In the genomic region with DNA sequence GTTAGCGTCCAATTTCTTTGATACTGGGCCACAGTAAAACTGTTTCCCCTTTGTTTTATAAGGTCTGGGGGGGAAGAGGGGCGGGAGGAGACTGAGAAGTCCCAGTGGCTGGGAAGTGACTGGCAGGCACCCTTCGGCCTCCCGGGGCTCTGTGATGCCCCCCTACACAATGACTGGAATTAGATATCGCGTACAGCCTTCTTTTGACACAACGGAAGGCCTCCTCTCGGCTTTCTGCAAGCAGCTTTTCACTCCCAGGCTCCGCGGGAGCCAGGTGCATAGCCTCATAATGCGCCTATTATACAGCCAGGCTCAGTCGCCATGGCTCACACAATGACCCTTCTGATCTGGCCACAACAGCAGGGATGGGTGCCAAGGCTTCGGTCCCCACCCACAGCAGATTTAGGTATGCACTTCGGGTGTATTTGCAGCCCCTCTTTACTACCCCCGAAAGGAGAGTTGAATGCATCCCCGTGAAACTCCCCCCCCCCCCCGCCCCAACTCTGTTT, we compare ENCODE assay signal across 8 mouse cellular contexts. TPM values are rescaled to one million over a fixed set of nuclear protein-coding genes. Genes with fewer than 3 reads are reported as not detected.
A peak's percentile ranks its signal among the peaks of the same experiment; 100 is the strongest.
DNase-seq lines count a peak whose midpoint lies in the region; ATAC-seq and TF ChIP-seq lines count a peak whose summit lies in the region.

No protein-coding gene starts in this region.

- H3K79me2 ChIP-seq in heart, adult 2 months (replicated peaks; ENCODE audit: control insufficient read depth, insufficient read depth, low read length): no peaks in the 10 kb centered on the region

- H3K27ac ChIP-seq in heart, adult 2 months: peak overlapping the region; percentile 13; the same call in 1 of the 2 replicates
- peak overlapping the region; percentile 68 for H3K27ac ChIP-seq in midbrain, embryonic 13.5 days

- intact Hi-C loops in heart, adult 2 months (cut with DNase I): no loop called here

- no peaks in the 10 kb centered on the region; the same call in 1 of the 2 replicates for H3K27me3 ChIP-seq in heart, adult 2 months (ENCODE audit: control insufficient read depth, insufficient read depth, low read length)
- peaks cover 18% of the 10 kb centered on the region; the same call in 1 of the 2 replicates for H3K27me3 ChIP-seq in midbrain, embryonic 13.5 days

- peaks cover 9% of the 10 kb centered on the region for H3K4me1 ChIP-seq in heart, adult 2 months (ENCODE audit: control insufficient read depth, insufficient read depth, low read length)
- H3K4me1 ChIP-seq in midbrain, embryonic 13.5 days (replicated peaks): peaks cover 20% of the 10 kb centered on the region

- peak overlapping the region; percentile 41; the same call in 1 of the 2 replicates for H3K4me3 ChIP-seq in heart, adult 2 months
- peak overlapping the region; percentile 48 for H3K4me3 ChIP-seq in midbrain, embryonic 13.5 days (replicated peaks)

- peak; percentile 82 for ATAC-seq in midbrain, embryonic 13.5 days

- H3K9ac ChIP-seq in heart, adult 2 months (ENCODE audit: low read depth, low read length): no peak overlapping the region
- H3K9ac ChIP-seq in midbrain, embryonic 13.5 days (replicated peaks): peak overlapping the region; percentile 70

- no peak for DNase-seq in heart, adult 2 months
- DNase-seq in heart, adult 8-10 months (ENCODE audit: low spot score): no peak
- peak; percentile 65 for DNase-seq in ZHBTc4 (ENCODE audit: low read depth, low spot score)
- DNase-seq in frontal cortex, postnatal 14 days (ENCODE audit: low spot score in 2 of 2): peak; percentile 14 to 50
- DNase-seq in left cerebral cortex, adult 18-20 months (ENCODE audit: low spot score in 2 of 2): peak; percentile 26 to 34
- peak; percentile 34 to 40 for DNase-seq in thymus, postnatal 10 days (ENCODE audit: low spot score in 2 of 2)
- DNase-seq in urinary bladder, postnatal 10 days (ENCODE audit: low spot score): no peak

- peak overlapping the region; percentile 75 for H3K4me2 ChIP-seq in midbrain, embryonic 13.5 days (replicated peaks)

- no peak for TF ChIP-seq CTCF in heart, adult 2 months (IDR thresholded peaks at IDR 0.05)

- no peaks in the 10 kb centered on the region for H3K36me3 ChIP-seq in heart, adult 2 months (ENCODE audit: control insufficient read depth, insufficient read depth, low read length)
- H3K36me3 ChIP-seq in midbrain, embryonic 13.5 days: no peaks in the 10 kb centered on the region

- TF ChIP-seq POLR2A in heart, adult 2 months (IDR thresholded peaks at IDR 0.05; ENCODE audit: insufficient read depth, low read depth, low read length): no peak

- no peak for TF ChIP-seq EP300 in heart, adult 2 months (IDR thresholded peaks at IDR 0.05; ENCODE audit: insufficient read depth, low read depth, low read length)

- 22% methylated on average over 17 of the region's 17 CpGs for WGBS in heart, adult 2 months
- WGBS in midbrain, embryonic 13.5 days: under 1% methylated on average over 16 of the region's 17 CpGs

- no peaks in the 10 kb centered on the region for H3K9me3 ChIP-seq in midbrain, embryonic 13.5 days

RNA-seq across cellular contexts. Expression of a gene that starts 0.6 kb away (rescaled TPM):
- under 1 TPM in 1 of 2 experiments, not detected in 1; 0.25 TPM for total RNA-seq in heart, adult 2 months (2021)
- polyA plus RNA-seq in heart, adult 2 months (2012; rRNA removed): 0.44 and 0.57 TPM in 2 replicates
- not detected for total RNA-seq in heart, adult 8-10 months (2022)
- total RNA-seq in left cerebral cortex, adult 18-20 months (2021): 1 to 10 TPM; 3.2 to 3.9 TPM
- 6.0 and 9.6 TPM in 2 replicates for polyA plus RNA-seq in midbrain, embryonic 13.5 days (2015; fragmentation: Nextera tagmentation; extraction: Ambion mirVana)

Comparison
In these comparisons a context has a peak if more than half of its experiments do, and no peak if none do; other contexts are left out.
1. DNase-seq: peak in ZHBTc4 (single experiment), frontal cortex, postnatal 14 days (2 of 2), left cerebral cortex, adult 18-20 months (2 of 2) and thymus, postnatal 10 days (2 of 2); none in heart, adult 2 months (0 of 2), heart, adult 8-10 months (single experiment) and urinary bladder, postnatal 10 days (single experiment).